Mouse (Mus musculus) liver, postnatal 0 days (tissue): ENCODE measurements at regions not wholly inside any gene's neighbourhood (a gene's known extent, or its start where the extent isn't known, plus 50 kb on each side); places are given as distances from the start of the nearest gene placed in this dataset.

Source experiments
- ATAC-seq: fragments of 200-750 bp; cut with Nextera tagmentation; 2 replicates; pipeline ENCODE4 v1.8.0; 2017; ENCODE audit warnings: mild to moderate bottlenecking, moderate library complexity
- DNase-seq: peaks from one replicate; pipeline ENCODE4 v3.0.0-alpha.2; 2016
- H3K27ac ChIP-seq: fragments of 300-500 bp; sonication (generic); 2 replicates; pipeline ENCODE4 v1.5.1; 2014; ENCODE audit warnings: antibody characterized with exemption, moderate library complexity, mild to moderate bottlenecking, low read depth
- H3K27me3 ChIP-seq: fragments of 300-500 bp; sonication (generic); 2 replicates; pipeline ENCODE4 v1.6.1; 2014; ENCODE audit warnings: low read length, control low read depth, mixed read lengths; ENCODE audit not compliant: insufficient read depth
- H3K36me3 ChIP-seq: fragments of 300-500 bp; sonication (generic); replicated peaks from 2 replicates; pipeline ENCODE4 v1.6.1; 2014; ENCODE audit warnings: mild to moderate bottlenecking, control low read depth, low read length, moderate library complexity, mixed read lengths; ENCODE audit not compliant: insufficient read depth
- H3K4me1 ChIP-seq: fragments of 300-500 bp; sonication (generic); 2 replicates; pipeline ENCODE4 v1.6.1; 2014; ENCODE audit warnings: antibody characterized with exemption, mild to moderate bottlenecking, control low read depth; ENCODE audit not compliant: insufficient read depth
- H3K4me2 ChIP-seq: fragments of 300-500 bp; sonication (generic); 2 replicates; pipeline ENCODE4 v1.6.1; 2014; ENCODE audit warnings: low read depth, mild to moderate bottlenecking, low read length, moderate library complexity, mixed read lengths
- H3K4me3 ChIP-seq: fragments of 300-500 bp; sonication (generic); 2 replicates; pipeline ENCODE4 v1.5.1; 2014; ENCODE audit warnings: low read depth, low read length
- H3K9ac ChIP-seq: fragments of 300-500 bp; sonication (generic); replicated peaks from 2 replicates; pipeline ENCODE4 v1.6.1; 2014; ENCODE audit warnings: mild to moderate bottlenecking, moderate library complexity
- H3K9me3 ChIP-seq: fragments of 300-500 bp; sonication (generic); 2 replicates; pipeline ENCODE4 v1.6.1; 2016; ENCODE audit warnings: mild to moderate bottlenecking, control low read depth, low read length, mixed read lengths
- CTCF ChIP-seq: sonication (generic); IDR thresholded peaks from 2 replicates; pipeline ENCODE4 v1.5.1; 2016; ENCODE audit warnings: antibody characterized with exemption, low read depth
- EP300 ChIP-seq: IDR thresholded peaks from 2 replicates; pipeline ENCODE4 v1.6.1; 2016; ENCODE audit warnings: antibody characterized with exemption, low read depth, mild to moderate bottlenecking
- WGBS: fragments of 180-500 bp; shearing (Covaris S2); extraction: QIAGEN DNeasy Blood & Tissue Kit; methylation state at CpG from one replicate; pipeline ENCODE4 v1.1.7; 2014; ENCODE audit not compliant: insufficient replicate concordance; 5-methylcytosine and 5-hydroxymethylcytosine counted together

DNA sequence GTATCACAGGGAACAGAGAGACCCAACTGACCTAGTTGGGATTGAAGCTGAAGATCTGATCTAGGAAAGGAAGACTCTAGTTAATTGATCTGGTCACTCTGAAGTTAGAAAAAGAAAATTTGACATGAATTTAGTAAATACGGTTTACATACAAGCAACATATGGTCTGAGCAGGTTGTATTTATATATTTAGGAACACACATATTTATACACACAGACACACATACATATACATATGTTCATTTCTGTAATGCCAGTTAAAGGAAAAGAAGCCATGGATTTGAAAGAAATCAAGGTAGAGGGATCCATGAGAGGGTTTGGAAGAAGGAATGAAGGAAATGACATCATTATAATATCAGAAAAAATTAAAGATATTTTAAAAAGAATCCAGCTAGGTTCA lies 187.7 kb upstream of the Dlgap1 start:
- Histone ChIP-seq H3K4me3 (no peak overlapping the region), H3K27ac (no peak overlapping the region), H3K9ac (no peak overlapping the region), H3K9me3 (no peaks in the 10 kb centered on the region), H3K27me3 (no peaks in the 10 kb centered on the region), H3K4me2 (no peak overlapping the region), H3K4me1 (no peaks in the 10 kb centered on the region), H3K36me3 (no peaks in the 10 kb centered on the region)
- DNase-seq (no peak), ATAC-seq (no peak)
- TF ChIP-seq CTCF, result no peak
- no peak for TF ChIP-seq EP300
- 83% methylated on average over 1 of the region's 1 CpGs for WGBS

- TF ChIP-seq EP300, result no peak
- no peak for TF ChIP-seq CTCF
- H3K4me1 ChIP-seq, result no peaks in the 10 kb centered on the region
- no peaks in the 10 kb centered on the region for H3K36me3 ChIP-seq
- H3K4me2 ChIP-seq, result no peak overlapping the region
- H3K9me3 ChIP-seq, result no peaks in the 10 kb centered on the region
- no peaks in the 10 kb centered on the region for H3K27me3 ChIP-seq
- ATAC-seq, result no peak
- H3K27ac ChIP-seq, result no peak overlapping the region
- DNase-seq, result no peak
- no peak overlapping the region for H3K4me3 ChIP-seq
- WGBS, result 60% methylated on average over 3 of the region's 3 CpGs
- no peak overlapping the region for H3K9ac ChIP-seq
These were observed 181.9 kb upstream of the Dlgap1 start for GRCm38 (mm10) chr17:69786985-69787384.

- Histone ChIP-seq H3K27ac (no peak overlapping the region), H3K9ac (no peak overlapping the region), H3K27me3 (no peaks in the 10 kb centered on the region), H3K4me2 (no peak overlapping the region), H3K4me1 (no peaks in the 10 kb centered on the region), H3K9me3 (no peaks in the 10 kb centered on the region; the same call in 1 of the 2 replicates), H3K36me3 (no peaks in the 10 kb centered on the region), H3K4me3 (no peak overlapping the region)
- 77% methylated on average over 5 of the region's 5 CpGs for WGBS
- no peak for DNase-seq
- ATAC-seq, result no peak
- TF ChIP-seq EP300 (no peak), CTCF (no peak)
These were observed 147.4 kb upstream of the Dlgap1 start for GRCm38 (mm10) chr17:69821473-69821872.

DNA sequence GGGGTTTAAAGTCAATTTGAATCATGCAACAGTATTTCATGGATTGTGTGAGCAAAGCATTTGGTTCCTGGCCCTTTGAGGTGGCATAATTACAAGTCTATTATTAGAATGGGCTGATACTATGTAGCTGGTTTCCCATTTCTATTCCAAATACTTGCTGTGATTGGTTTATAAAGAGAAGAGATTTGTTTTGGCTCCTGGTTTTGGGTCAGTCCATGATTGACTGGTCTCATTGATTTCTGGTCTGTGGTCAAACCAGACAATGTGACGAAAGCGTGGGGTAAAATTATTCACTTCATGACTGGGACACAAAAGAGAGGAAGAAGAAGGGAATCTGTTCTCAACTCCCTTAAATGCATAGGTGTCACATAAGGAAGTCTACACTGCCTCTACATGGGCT lies 147.0 kb upstream of the Dlgap1 start:
- 60% methylated on average over 2 of the region's 2 CpGs for WGBS
- DNase-seq (no peak), ATAC-seq (no peak)

DNA sequence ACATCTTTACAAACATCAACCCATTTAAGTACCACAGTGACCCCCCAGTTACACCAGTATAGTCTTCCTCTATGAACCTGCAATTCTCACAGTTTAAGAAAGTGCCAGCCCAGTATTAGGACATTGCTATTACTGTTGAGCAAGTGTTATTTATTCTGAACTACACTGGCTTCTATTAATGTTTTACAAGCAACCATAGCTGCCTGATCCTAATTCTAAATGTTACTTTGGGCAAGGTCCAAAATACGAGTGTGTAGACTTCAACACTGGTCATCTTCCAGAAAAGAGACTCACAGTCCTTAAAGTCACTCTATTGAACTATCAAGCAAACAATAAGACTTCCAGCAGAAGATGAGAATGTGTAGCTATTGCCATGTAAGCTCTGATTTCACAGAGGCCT lies 146.0 kb upstream of the Dlgap1 start:
- Histone ChIP-seq H3K4me3 (no peak overlapping the region), H3K27me3 (no peaks in the 10 kb centered on the region), H3K9ac (no peak overlapping the region), H3K4me2 (no peak overlapping the region), H3K36me3 (no peaks in the 10 kb centered on the region), H3K9me3 (peaks cover 3% of the 10 kb centered on the region; the same call in 1 of the 2 replicates), H3K4me1 (no peaks in the 10 kb centered on the region), H3K27ac (no peak overlapping the region)
- DNase-seq, result no peak
- WGBS, result 50% methylated on average over 1 of the region's 1 CpGs
- TF ChIP-seq EP300 (no peak), CTCF (no peak)
- no peak for ATAC-seq

More for the DNA sequence above, 147.0 kb upstream of the Dlgap1 start:
- Histone ChIP-seq H3K9me3 (no peaks in the 10 kb centered on the region; the same call in 1 of the 2 replicates), H3K9ac (no peak overlapping the region), H3K4me3 (no peak overlapping the region), H3K4me1 (no peaks in the 10 kb centered on the region), H3K27ac (no peak overlapping the region), H3K27me3 (no peaks in the 10 kb centered on the region), H3K36me3 (no peaks in the 10 kb centered on the region), H3K4me2 (no peak overlapping the region)
- TF ChIP-seq EP300, result no peak
- TF ChIP-seq CTCF, result no peak

- DNase-seq (no peak), ATAC-seq (no peak)
- Histone ChIP-seq H3K27ac (no peak overlapping the region), H3K4me2 (no peak overlapping the region), H3K4me3 (no peak overlapping the region), H3K27me3 (no peaks in the 10 kb centered on the region), H3K4me1 (no peaks in the 10 kb centered on the region), H3K9me3 (no peaks in the 10 kb centered on the region), H3K9ac (no peak overlapping the region), H3K36me3 (no peaks in the 10 kb centered on the region)
- WGBS, result 69% methylated on average over 5 of the region's 5 CpGs
- TF ChIP-seq EP300, result no peak
These were observed 127.6 kb upstream of the Dlgap1 start for GRCm38 (mm10) chr17:69841308-69841707.

DNA sequence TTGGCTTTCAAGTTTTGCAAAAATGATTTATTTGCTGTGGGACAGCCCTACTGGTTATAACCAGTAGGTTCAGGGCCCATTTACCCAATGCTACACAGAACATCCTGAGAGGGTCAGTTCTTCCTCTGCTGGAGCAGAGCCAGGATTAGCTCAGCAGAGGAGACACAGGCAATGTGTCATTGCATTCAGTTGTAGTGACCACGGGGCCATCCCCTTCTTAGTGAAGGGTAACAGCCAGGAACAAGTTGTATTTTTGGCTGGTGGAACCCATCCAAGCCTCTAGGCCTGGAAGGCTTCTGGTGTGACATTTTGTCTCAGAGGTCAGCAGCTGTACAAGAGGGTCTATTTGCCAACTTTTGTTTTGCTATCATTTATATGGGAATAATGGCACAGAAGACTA lies 120.6 kb upstream of the Dlgap1 start:
- no peak overlapping the region for H3K27ac ChIP-seq
- DNase-seq (no peak), ATAC-seq (no peak)
- H3K27me3 ChIP-seq, result no peaks in the 10 kb centered on the region
- no peaks in the 10 kb centered on the region for H3K36me3 ChIP-seq
- H3K4me2 ChIP-seq, result no peak overlapping the region
- no peaks in the 10 kb centered on the region for H3K4me1 ChIP-seq
- TF ChIP-seq CTCF (no peak), EP300 (no peak)
- no peaks in the 10 kb centered on the region for H3K9me3 ChIP-seq
- no peak overlapping the region for H3K9ac ChIP-seq
- H3K4me3 ChIP-seq, result no peak overlapping the region
- 39% methylated on average over 1 of the region's 1 CpGs for WGBS
